Comparison of ENCODE assay signal across 9 mouse cellular contexts in genomic region chr1:82787414-82787813, GRCm38 (mm10). TPM values are rescaled to one million over a fixed set of nuclear protein-coding genes. Genes with fewer than 3 reads are reported as not detected.
DNase-seq lines count a peak whose midpoint lies in the region; ATAC-seq lines count a peak whose summit lies in the region.
"Had no signal": no experiment of that assay in that cellular context is flagged by ENCODE, and none has a peak within 500 bp of the region (broad histone marks: within the 10 kb centered on the region; RNA-seq: fewer than 3 reads in every experiment).

No protein-coding gene starts in this region.

- no peaks in the 10 kb centered on the region for H3K9me3 ChIP-seq in embryonic facial prominence, embryonic 12.5 days
- H3K9me3 ChIP-seq in limb, embryonic 13.5 days = no peaks in the 10 kb centered on the region
- H3K9me3 ChIP-seq in midbrain, embryonic 15.5 days = no peaks in the 10 kb centered on the region
- H3K9me3 ChIP-seq in stomach, embryonic 16.5 days (replicated peaks; ENCODE audit: control insufficient read depth, low read length) = no peaks in the 10 kb centered on the region

- no peaks in the 10 kb centered on the region for H3K36me3 ChIP-seq in embryonic facial prominence, embryonic 12.5 days
- no peaks in the 10 kb centered on the region for H3K36me3 ChIP-seq in limb, embryonic 13.5 days
- no peaks in the 10 kb centered on the region for H3K36me3 ChIP-seq in midbrain, embryonic 15.5 days (replicated peaks)
- H3K36me3 ChIP-seq in stomach, embryonic 16.5 days (ENCODE audit: control insufficient read depth, insufficient read depth, low read length) = no peaks in the 10 kb centered on the region

- no peak overlapping the region for H3K4me3 ChIP-seq in embryonic facial prominence, embryonic 12.5 days
- no peak overlapping the region for H3K4me3 ChIP-seq in limb, embryonic 13.5 days
- no peak overlapping the region for H3K4me3 ChIP-seq in midbrain, embryonic 15.5 days
- H3K4me3 ChIP-seq in stomach, embryonic 16.5 days (replicated peaks; ENCODE audit: low read length) = no peak overlapping the region

- H3K4me1 ChIP-seq in embryonic facial prominence, embryonic 12.5 days = no peaks in the 10 kb centered on the region
- peaks cover 8% of the 10 kb centered on the region; the same call in 1 of the 2 replicates for H3K4me1 ChIP-seq in limb, embryonic 13.5 days
- H3K4me1 ChIP-seq in midbrain, embryonic 15.5 days = no peaks in the 10 kb centered on the region
- H3K4me1 ChIP-seq in stomach, embryonic 16.5 days (ENCODE audit: control insufficient read depth, insufficient read depth, low read length) = 0 out of 2 replicates have a peak, but pooled peaks cover 7% of the 10 kb centered on the region

- ATAC-seq in embryonic facial prominence, embryonic 12.5 days (ENCODE audit: insufficient number of reproducible peaks, insufficient read depth, low FRiP score, low TSS enrichment) = peak; percentile 84
- peak; percentile 86 for ATAC-seq in limb, embryonic 13.5 days (ENCODE audit: low FRiP score, low read depth)
- ATAC-seq in midbrain, embryonic 15.5 days (replicated peaks) = peak; percentile 91
- peak; percentile 85 for ATAC-seq in stomach, embryonic 16.5 days (ENCODE audit: insufficient read depth, low FRiP score)

- no peaks in the 10 kb centered on the region for H3K27me3 ChIP-seq in embryonic facial prominence, embryonic 12.5 days
- no peaks in the 10 kb centered on the region for H3K27me3 ChIP-seq in limb, embryonic 13.5 days
- H3K27me3 ChIP-seq in midbrain, embryonic 15.5 days (replicated peaks) = no peaks in the 10 kb centered on the region
- no peaks in the 10 kb centered on the region for H3K27me3 ChIP-seq in stomach, embryonic 16.5 days (ENCODE audit: control insufficient read depth, insufficient read depth, low read length)

- no peak overlapping the region for H3K9ac ChIP-seq in embryonic facial prominence, embryonic 12.5 days
- H3K9ac ChIP-seq in limb, embryonic 13.5 days = no peak overlapping the region
- H3K9ac ChIP-seq in midbrain, embryonic 15.5 days = no peak overlapping the region
- H3K9ac ChIP-seq in stomach, embryonic 16.5 days (ENCODE audit: low read length) = no peak overlapping the region

- H3K27ac ChIP-seq in embryonic facial prominence, embryonic 12.5 days = no peak overlapping the region
- no peak overlapping the region for H3K27ac ChIP-seq in limb, embryonic 13.5 days
- H3K27ac ChIP-seq in midbrain, embryonic 15.5 days = no peak overlapping the region
- H3K27ac ChIP-seq in stomach, embryonic 16.5 days (ENCODE audit: low read length) = no peak overlapping the region

- H3K4me2 ChIP-seq in embryonic facial prominence, embryonic 12.5 days (replicated peaks) = no peak overlapping the region
- no peak overlapping the region for H3K4me2 ChIP-seq in limb, embryonic 13.5 days (replicated peaks)
- no peak overlapping the region for H3K4me2 ChIP-seq in midbrain, embryonic 15.5 days
- H3K4me2 ChIP-seq in stomach, embryonic 16.5 days (ENCODE audit: low read depth, low read length) = no peak overlapping the region

- WGBS in embryonic facial prominence, embryonic 12.5 days = 5% methylated on average over 2 of the region's 2 CpGs
- WGBS in limb, embryonic 13.5 days = 1% methylated on average over 2 of the region's 2 CpGs
- 4% methylated on average over 2 of the region's 2 CpGs for WGBS in midbrain, embryonic 15.5 days
- 1% methylated on average over 2 of the region's 2 CpGs for WGBS in stomach, embryonic 16.5 days

- peak; percentile 76 for DNase-seq in CD4-positive, CD25-positive, alpha-beta regulatory T cell, adult 2 months (ENCODE audit: low read depth, low spot score)
- DNase-seq in adrenal gland, postnatal 25 days = peak; percentile 43
- DNase-seq in heart, adult 8-10 months (ENCODE audit: low spot score) = peak; percentile 80
- DNase-seq in kidney, adult 18-20 months = peak; percentile 58

RNA-seq across cellular contexts. Expression of gene Gm47791, which starts 16.4 kb away (rescaled TPM):
- not detected in 2 replicates for total RNA-seq in adrenal gland, postnatal 25 days (2021)
- polyA plus RNA-seq in embryonic facial prominence, embryonic 12.5 days (2016; fragmentation: Nextera tagmentation; extraction: Ambion mirVana) = not detected in 2 replicates
- not detected for total RNA-seq in heart, adult 8-10 months (2022)
- not detected in 2 replicates for polyA plus RNA-seq in limb, embryonic 13.5 days (2015; fragmentation: Nextera tagmentation; extraction: Ambion mirVana)
- not detected in 2 replicates for polyA plus RNA-seq in midbrain, embryonic 15.5 days (2015; fragmentation: Nextera tagmentation; extraction: Ambion mirVana)
- not detected in 2 replicates for polyA plus RNA-seq in stomach, embryonic 16.5 days (2015; fragmentation: Nextera tagmentation; extraction: Ambion mirVana)
- polyA plus RNA-seq: gonadal fat pad, adult 2 months had no signal

RNA-seq across cellular contexts. Expression of gene Tm4sf20, which starts 19.2 kb away (rescaled TPM):
- total RNA-seq in adrenal gland, postnatal 25 days (2021) = not detected in 2 replicates
- polyA plus RNA-seq in embryonic facial prominence, embryonic 12.5 days (2016; fragmentation: Nextera tagmentation; extraction: Ambion mirVana) = not detected in 2 replicates
- total RNA-seq in heart, adult 8-10 months (2022) = not detected
- 0.20 and 0.23 TPM in 2 replicates for polyA plus RNA-seq in limb, embryonic 13.5 days (2015; fragmentation: Nextera tagmentation; extraction: Ambion mirVana)
- 0.27 TPM in 1 of 2 replicates, not detected in the other for polyA plus RNA-seq in midbrain, embryonic 15.5 days (2015; fragmentation: Nextera tagmentation; extraction: Ambion mirVana)
- 19.1 and 21.3 TPM in 2 replicates for polyA plus RNA-seq in stomach, embryonic 16.5 days (2015; fragmentation: Nextera tagmentation; extraction: Ambion mirVana)
- polyA plus RNA-seq: gonadal fat pad, adult 2 months had no signal

RNA-seq across cellular contexts. Expression of gene Agfg1, which starts 51.9 kb away (rescaled TPM):
- total RNA-seq in adrenal gland, postnatal 25 days (2021) = 56.4 and 58.6 TPM in 2 replicates
- polyA plus RNA-seq in embryonic facial prominence, embryonic 12.5 days (2016; fragmentation: Nextera tagmentation; extraction: Ambion mirVana) = 38.9 and 39.5 TPM in 2 replicates
- 10 to 100 TPM; 23.8 to 28.7 (median 26.0) TPM for total RNA-seq in heart, adult 8-10 months (2022)
- polyA plus RNA-seq in limb, embryonic 13.5 days (2015; fragmentation: Nextera tagmentation; extraction: Ambion mirVana) = 25.3 and 27.4 TPM in 2 replicates
- 25.2 and 28.3 TPM in 2 replicates for polyA plus RNA-seq in midbrain, embryonic 15.5 days (2015; fragmentation: Nextera tagmentation; extraction: Ambion mirVana)
- 17.0 and 21.6 TPM in 2 replicates for polyA plus RNA-seq in stomach, embryonic 16.5 days (2015; fragmentation: Nextera tagmentation; extraction: Ambion mirVana)

Comparison
In these comparisons a context has a peak if more than half of its experiments do, and no peak if none do; other contexts are left out.
1. RNA of gene Tm4sf20, which starts 19.2 kb away (polyA plus RNA-seq): 19.1 to 21.3 TPM in stomach, embryonic 16.5 days; 0.27 TPM in midbrain, embryonic 15.5 days, 0.20 to 0.23 TPM in limb, embryonic 13.5 days and not detected in embryonic facial prominence, embryonic 12.5 days; every median in the first group is over 10 times any median in the second.
2. Peak in every context shown above with its lines, with median percentiles within 50 percentile points of each other: DNase-seq and ATAC-seq.